Mouse (Mus musculus): ENCODE results near the gene Eml4.

- TF ChIP-seq CTCF (IDR thresholded peaks at IDR 0.05) (no peak), EP300 (IDR thresholded peaks at IDR 0.05; ENCODE audit: insufficient read depth, low read depth, low read length) (no peak)
Observed at GRCm38 (mm10) chr17:83363081-83363480, 12.3 kb downstream of the Eml4 start.
